Mouse (Mus musculus): ENCODE measurements around the gene Aunip. TPM values are rescaled to one million over a fixed set of nuclear protein-coding genes. Genes with fewer than 3 reads are reported as not detected.

The Aunip gene
- polyA plus RNA-seq, 1 experiment from 2014 or later: 7.0 TPM

Small RNA genes lying within 50 kb of the gene (microRNA-seq; reads per million reads assigned to microRNA genes)
- 1.9 reads per million for gene Gm23634 (ENCODE audit: borderline number of aligned reads)
- not detected for gene Mir6403 (ENCODE audit: borderline number of aligned reads)

Other genes starting within 250 kb of the Aunip start
- 22.8 and 24.4 TPM in 2 replicates for gene Pdik1l, start 223.1 kb upstream of the Aunip start, polyA plus RNA-seq (2014; fragmentation: Nextera tagmentation; extraction: Ambion mirVana)
- 0.39 TPM in 1 of 2 replicates, not detected in the other for gene Trim63, start 195.9 kb upstream of the Aunip start, polyA plus RNA-seq (2014; fragmentation: Nextera tagmentation; extraction: Ambion mirVana)
- 0.07 TPM in 1 of 2 replicates, not detected in the other for gene Slc30a2, start 167.8 kb upstream of the Aunip start, polyA plus RNA-seq (2014; fragmentation: Nextera tagmentation; extraction: Ambion mirVana)
- 0.38 and 0.71 TPM in 2 replicates for gene Extl1, start 127.1 kb upstream of the Aunip start, polyA plus RNA-seq (2014; fragmentation: Nextera tagmentation; extraction: Ambion mirVana)
- gene Pafah2, start 114.7 kb upstream of the Aunip start, polyA plus RNA-seq (2014; fragmentation: Nextera tagmentation; extraction: Ambion mirVana): 9.4 and 9.9 TPM in 2 replicates
- 3,252 and 3,396 TPM in 2 replicates for gene Stmn1, start 42.7 kb upstream of the Aunip start, polyA plus RNA-seq (2014; fragmentation: Nextera tagmentation; extraction: Ambion mirVana)
- 0.87 and 0.93 TPM in 2 replicates for gene Paqr7, start 14.3 kb upstream of the Aunip start, polyA plus RNA-seq (2014; fragmentation: Nextera tagmentation; extraction: Ambion mirVana)
- 137 and 138 TPM in 2 replicates for gene Mtfr1l, start 24.4 kb downstream of the Aunip start, polyA plus RNA-seq (2014; fragmentation: Nextera tagmentation; extraction: Ambion mirVana)
- 23.6 and 34.4 TPM in 2 replicates for gene Selenon, start 41.2 kb downstream of the Aunip start, polyA plus RNA-seq (2014; fragmentation: Nextera tagmentation; extraction: Ambion mirVana)
- gene Man1c1, start 193.3 kb downstream of the Aunip start, polyA plus RNA-seq (2014; fragmentation: Nextera tagmentation; extraction: Ambion mirVana): 1.9 and 3.3 TPM in 2 replicates

Measured in embryonic facial prominence, embryonic 11.5 days (tissue).